Mouse (Mus musculus) stomach, postnatal 0 days (tissue): ENCODE measurements around the gene Chn1. TPM values are rescaled to one million over a fixed set of nuclear protein-coding genes. Genes with fewer than 3 reads are reported as not detected.

ENCODE experiments used
- ATAC-seq: fragments of 200-750 bp; cut with Nextera tagmentation; 2 replicates; pipeline ENCODE4 v1.8.0; 2017; ENCODE audit not compliant: low FRiP score, low TSS enrichment
- DNase-seq: peaks from one replicate; pipeline ENCODE4 v3.0.0-alpha.2; 2016; ENCODE audit warnings: low spot score
- H3K27ac ChIP-seq: fragments of 300-500 bp; sonication (generic); replicated peaks from 2 replicates; pipeline ENCODE4 v1.5.1; 2014; ENCODE audit warnings: mild to moderate bottlenecking, control low read depth
- H3K27me3 ChIP-seq: fragments of 300-500 bp; sonication (generic); 2 replicates; pipeline ENCODE4 v1.6.1; 2014; ENCODE audit warnings: low read length; ENCODE audit not compliant: control insufficient read depth, insufficient read depth
- H3K36me3 ChIP-seq: fragments of 300-500 bp; sonication (generic); 2 replicates; pipeline ENCODE4 v1.6.1; 2014; ENCODE audit warnings: low read length, mixed read lengths; ENCODE audit not compliant: control insufficient read depth, insufficient read depth
- H3K4me1 ChIP-seq: fragments of 300-500 bp; sonication (generic); replicated peaks from 2 replicates; pipeline ENCODE4 v1.6.1; 2014; ENCODE audit warnings: antibody characterized with exemption; ENCODE audit not compliant: control insufficient read depth, insufficient read depth
- H3K4me2 ChIP-seq: fragments of 300-500 bp; sonication (generic); replicated peaks from 2 replicates; pipeline ENCODE4 v1.6.1; 2014; ENCODE audit warnings: low read depth, mild to moderate bottlenecking, control low read depth, moderate library complexity
- H3K4me3 ChIP-seq: fragments of 300-500 bp; sonication (generic); 2 replicates; pipeline ENCODE4 v1.5.1; 2014; ENCODE audit warnings: low read depth, low read length, control low read depth
- H3K9ac ChIP-seq: fragments of 300-500 bp; sonication (generic); 2 replicates; pipeline ENCODE4 v1.6.1; 2014; ENCODE audit warnings: mild to moderate bottlenecking, low read length, control low read depth, mixed read lengths
- H3K9me3 ChIP-seq: fragments of 300-500 bp; sonication (generic); 2 replicates; pipeline ENCODE4 v1.6.1; 2016; ENCODE audit warnings: low read length; ENCODE audit not compliant: control insufficient read depth
- CTCF ChIP-seq: IDR thresholded peaks from 2 replicates; pipeline ENCODE4 v1.5.1; 2016; ENCODE audit warnings: antibody characterized with exemption, low read depth, mild to moderate bottlenecking, moderate library complexity
- EP300 ChIP-seq: optimal IDR thresholded peaks from 2 replicates; pipeline ENCODE3; 2016; ENCODE audit warnings: antibody characterized with exemption
- WGBS: fragments of 180-500 bp; shearing (Covaris S2); extraction: QIAGEN DNeasy Blood & Tissue Kit; methylation state at CpG from one replicate; pipeline ENCODE4 v1.1.7; 2014; 5-methylcytosine and 5-hydroxymethylcytosine counted together
- polyA plus RNA-seq: library from polyadenylated mRNA; unstranded; fragments of >200 nt; fragmentation: Nextera tagmentation; extraction: Ambion mirVana; gene quantifications from 2 replicates; pipeline ENCODE4 v1.2.1, GENCODE M21; 2015

Chn1 gene
- polyA plus RNA-seq, 1 experiment from 2014 or later: 7.4 TPM

- Histone ChIP-seq H3K27ac (no peak overlapping the region), H3K9me3 (no peaks in the 10 kb centered on the region), H3K4me1 (no peaks in the 10 kb centered on the region; the same call in 1 of the 2 replicates), H3K4me2 (no peak overlapping the region), H3K9ac (no peak overlapping the region), H3K27me3 (no peaks in the 10 kb centered on the region), H3K4me3 (no peak overlapping the region), H3K36me3 (no peaks in the 10 kb centered on the region)
- WGBS: 33% methylated on average over 4 of the region's 4 CpGs
- no peak for DNase-seq
- ATAC-seq: no peak
- no peak for TF ChIP-seq CTCF
- no peak for TF ChIP-seq EP300
Measured at GRCm38 (mm10) chr2:73607609-73608008, 167.5 kb downstream of the Chn1 start.

GRCm38 (mm10) chr2:73607146-73607545 lies 168.0 kb downstream of the Chn1 start:
- H3K27ac ChIP-seq: no peak overlapping the region
- TF ChIP-seq EP300 (no peak), CTCF (no peak)
- WGBS: 70% methylated on average over 2 of the region's 2 CpGs
- no peak overlapping the region for H3K4me2 ChIP-seq
- no peak for ATAC-seq
- no peak for DNase-seq
- no peaks in the 10 kb centered on the region for H3K9me3 ChIP-seq
- no peak overlapping the region for H3K4me3 ChIP-seq
- H3K9ac ChIP-seq: no peak overlapping the region
- H3K36me3 ChIP-seq: no peaks in the 10 kb centered on the region
- no peaks in the 10 kb centered on the region for H3K27me3 ChIP-seq
- no peaks in the 10 kb centered on the region; the same call in 1 of the 2 replicates for H3K4me1 ChIP-seq

GRCm38 (mm10) chr2:73606616-73607015 lies 168.5 kb downstream of the Chn1 start:
- no peak overlapping the region for H3K4me3 ChIP-seq
- no peak for ATAC-seq

GRCm38 (mm10) chr2:73605077-73605476 lies 170.1 kb downstream of the Chn1 start:
- TF ChIP-seq EP300: no peak
- TF ChIP-seq CTCF: no peak
- DNase-seq (no peak), ATAC-seq (no peak)
- Histone ChIP-seq H3K36me3 (no peaks in the 10 kb centered on the region), H3K27me3 (no peaks in the 10 kb centered on the region), H3K4me1 (no peaks in the 10 kb centered on the region; the same call in 1 of the 2 replicates), H3K4me2 (no peak overlapping the region), H3K27ac (no peak overlapping the region), H3K9me3 (no peaks in the 10 kb centered on the region), H3K9ac (no peak overlapping the region), H3K4me3 (no peak overlapping the region)
- 64% methylated on average over 8 of the region's 8 CpGs for WGBS

More at GRCm38 (mm10) chr2:73606616-73607015, 168.5 kb downstream of the Chn1 start:
- no peak overlapping the region for H3K9ac ChIP-seq
- 92% methylated on average over 6 of the region's 6 CpGs for WGBS
- H3K4me2 ChIP-seq: no peak overlapping the region
- no peak for TF ChIP-seq EP300
- no peak for TF ChIP-seq CTCF
- no peak overlapping the region for H3K27ac ChIP-seq
- DNase-seq: no peak
- H3K9me3 ChIP-seq: no peaks in the 10 kb centered on the region
- no peaks in the 10 kb centered on the region for H3K27me3 ChIP-seq
- H3K4me1 ChIP-seq: no peaks in the 10 kb centered on the region; the same call in 1 of the 2 replicates
- no peaks in the 10 kb centered on the region for H3K36me3 ChIP-seq

GRCm38 (mm10) chr2:73604579-73604978 lies 170.6 kb downstream of the Chn1 start:
- WGBS: 84% methylated on average over 2 of the region's 2 CpGs
- no peaks in the 10 kb centered on the region; the same call in 1 of the 2 replicates for H3K4me1 ChIP-seq
- no peak overlapping the region for H3K4me3 ChIP-seq
- H3K36me3 ChIP-seq: no peaks in the 10 kb centered on the region
- no peak for ATAC-seq
- H3K9me3 ChIP-seq: no peaks in the 10 kb centered on the region
- H3K9ac ChIP-seq: no peak overlapping the region
- no peak for DNase-seq
- no peak overlapping the region for H3K27ac ChIP-seq
- H3K4me2 ChIP-seq: no peak overlapping the region
- TF ChIP-seq EP300: no peak
- TF ChIP-seq CTCF: no peak
- H3K27me3 ChIP-seq: no peaks in the 10 kb centered on the region

GRCm38 (mm10) chr2:73600650-73601049 lies 174.5 kb downstream of the Chn1 start:
- no peak for TF ChIP-seq CTCF
- no peak for TF ChIP-seq EP300
- Histone ChIP-seq H3K9me3 (no peaks in the 10 kb centered on the region), H3K36me3 (no peaks in the 10 kb centered on the region), H3K9ac (no peak overlapping the region), H3K27me3 (no peaks in the 10 kb centered on the region), H3K4me2 (no peak overlapping the region), H3K4me3 (no peak overlapping the region), H3K27ac (no peak overlapping the region), H3K4me1 (no peaks in the 10 kb centered on the region; the same call in 1 of the 2 replicates)
- ATAC-seq (no peak), DNase-seq (no peak)
- WGBS: 63% methylated on average over 2 of the region's 2 CpGs
